Mouse (Mus musculus) stomach, embryonic 16.5 days (tissue): ENCODE results near the gene Tmem131l. TPM values are rescaled to one million over a fixed set of nuclear protein-coding genes. Genes with fewer than 3 reads are reported as not detected.

ENCODE experiments used
- ATAC-seq: fragments of 200-750 bp; cut with Nextera tagmentation; 2 replicates; pipeline ENCODE4 v1.8.0; 2017; ENCODE audit warnings: moderate number of reproducible peaks, moderate TSS enrichment; ENCODE audit not compliant: insufficient read depth, low FRiP score
- H3K27ac ChIP-seq: fragments of 300-500 bp; sonication (generic); 2 replicates; pipeline ENCODE4 v1.5.1; 2014; ENCODE audit warnings: low read length
- H3K27me3 ChIP-seq: fragments of 300-500 bp; sonication (generic); 2 replicates; pipeline ENCODE4 v1.6.1; 2014; ENCODE audit warnings: low read length, control low read depth, mixed read lengths; ENCODE audit not compliant: control insufficient read depth, insufficient read depth
- H3K36me3 ChIP-seq: fragments of 300-500 bp; sonication (generic); 2 replicates; pipeline ENCODE4 v1.6.1; 2014; ENCODE audit warnings: low read length; ENCODE audit not compliant: control insufficient read depth, insufficient read depth
- H3K4me1 ChIP-seq: fragments of 300-500 bp; sonication (generic); 2 replicates; pipeline ENCODE4 v1.6.1; 2014; ENCODE audit warnings: low read length, control low read depth, mixed read lengths; ENCODE audit not compliant: control insufficient read depth, insufficient read depth
- H3K4me2 ChIP-seq: fragments of 300-500 bp; sonication (generic); 2 replicates; pipeline ENCODE4 v1.6.1; 2014; ENCODE audit warnings: low read depth, low read length, mixed read lengths
- H3K4me3 ChIP-seq: fragments of 300-500 bp; sonication (generic); replicated peaks from 2 replicates; pipeline ENCODE4 v1.5.1; 2014; ENCODE audit warnings: mild to moderate bottlenecking, low read length
- H3K9ac ChIP-seq: fragments of 300-500 bp; sonication (generic); 2 replicates; pipeline ENCODE4 v1.6.1; 2014; ENCODE audit warnings: low read length
- H3K9me3 ChIP-seq: fragments of 300-500 bp; sonication (generic); replicated peaks from 2 replicates; pipeline ENCODE4 v1.6.1; 2016; ENCODE audit warnings: low read length, control low read depth; ENCODE audit not compliant: control insufficient read depth
- WGBS: fragments of 180-500 bp; shearing (Covaris S2); extraction: QIAGEN DNeasy Blood & Tissue Kit; methylation state at CpG from one replicate; pipeline ENCODE4 v1.1.7; 2014; 5-methylcytosine and 5-hydroxymethylcytosine counted together
- polyA plus RNA-seq: library from polyadenylated mRNA; unstranded; fragments of >200 nt; fragmentation: Nextera tagmentation; extraction: Ambion mirVana; gene quantifications from 2 replicates; pipeline ENCODE4 v1.2.1, GENCODE M21; 2015

The Tmem131l gene
- polyA plus RNA-seq, 1 experiment from 2014 or later: 41.7 TPM

- peak overlapping the region; percentile 24; the same call in 1 of the 2 replicates for H3K27ac ChIP-seq
- peak overlapping the region; percentile 57 for H3K9ac ChIP-seq
- no peak for ATAC-seq
- H3K4me2 ChIP-seq: peak overlapping the region; percentile 98
- H3K27me3 ChIP-seq: no peaks in the 10 kb centered on the region
- peaks cover 38% of the 10 kb centered on the region for H3K4me1 ChIP-seq
- peak overlapping the region; percentile 97 for H3K4me3 ChIP-seq
- no peaks in the 10 kb centered on the region for H3K9me3 ChIP-seq
- no peaks in the 10 kb centered on the region for H3K36me3 ChIP-seq
- 35% methylated on average over 1 of the region's 1 CpGs for WGBS
Measured at GRCm38 (mm10) chr3:84038126-84038525, 1.8 kb downstream of the Tmem131l start.

DNA sequence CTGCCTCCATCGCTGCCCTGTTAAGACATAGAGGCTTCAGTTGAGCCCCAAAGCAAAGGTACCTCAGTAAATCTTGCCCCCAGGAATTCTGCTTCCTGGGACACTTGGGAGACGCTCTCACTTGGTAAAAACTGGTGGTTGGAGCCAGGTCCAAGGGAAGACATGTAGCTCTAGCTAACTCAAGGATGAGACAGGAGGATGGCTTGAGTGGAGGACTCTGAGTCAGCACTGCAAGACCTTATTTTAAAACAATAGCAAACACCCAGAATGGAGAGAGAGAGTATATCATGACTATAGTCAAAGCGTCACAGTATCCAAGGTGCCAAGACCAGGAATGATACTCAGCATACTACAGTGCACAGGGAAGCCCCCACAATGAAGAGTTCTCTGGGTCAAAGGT lies 2.4 kb downstream of the Tmem131l start:
- no peak for ATAC-seq
- peak overlapping the region; percentile 98 for H3K4me2 ChIP-seq
- peaks cover 39% of the 10 kb centered on the region for H3K4me1 ChIP-seq
- no peak overlapping the region for H3K27ac ChIP-seq
- no peak overlapping the region for H3K4me3 ChIP-seq
- no peaks in the 10 kb centered on the region for H3K36me3 ChIP-seq
- H3K9ac ChIP-seq: no peak overlapping the region
- no peaks in the 10 kb centered on the region for H3K9me3 ChIP-seq
- no peaks in the 10 kb centered on the region for H3K27me3 ChIP-seq
- WGBS: 79% methylated on average over 3 of the region's 3 CpGs

GRCm38 (mm10) chr3:84036866-84037265 lies 3.1 kb downstream of the Tmem131l start:
- Histone ChIP-seq H3K4me2 (no peak overlapping the region), H3K27ac (no peak overlapping the region), H3K9me3 (no peaks in the 10 kb centered on the region), H3K36me3 (no peaks in the 10 kb centered on the region), H3K4me1 (peaks cover 39% of the 10 kb centered on the region), H3K4me3 (no peak overlapping the region), H3K9ac (no peak overlapping the region), H3K27me3 (no peaks in the 10 kb centered on the region)
- 84% methylated on average over 4 of the region's 4 CpGs for WGBS
- ATAC-seq: no peak

DNA sequence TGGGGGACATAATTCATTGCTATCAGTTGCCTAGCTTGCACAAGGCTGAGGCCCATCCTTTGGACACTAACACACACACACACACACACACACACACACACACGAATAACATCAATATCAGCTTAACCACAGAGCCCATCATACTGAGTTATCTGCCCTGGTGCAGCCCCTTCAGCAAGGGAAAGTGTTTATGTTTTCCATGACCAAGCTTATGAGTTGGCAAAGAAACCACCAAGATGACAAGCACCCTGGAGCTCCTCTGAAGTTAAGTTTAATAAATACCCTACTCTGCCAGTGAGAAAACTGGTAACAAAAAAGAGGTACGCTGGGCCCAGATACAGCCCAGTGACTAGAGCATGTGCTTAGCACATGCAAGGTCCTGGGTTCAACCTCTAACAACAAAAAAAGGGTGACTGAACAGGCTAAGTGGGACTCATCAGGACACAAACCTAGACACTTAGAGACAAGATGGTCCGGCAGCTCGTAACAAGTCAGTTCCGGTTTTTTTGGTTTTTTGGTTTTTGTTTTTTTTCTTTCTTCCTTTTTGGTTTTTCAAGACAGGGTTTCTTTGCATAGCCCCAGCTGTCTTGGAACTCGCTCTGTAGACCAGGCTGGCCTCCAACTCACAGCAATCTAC lies 4.1 kb downstream of the Tmem131l start:
- H3K9ac ChIP-seq: no peak overlapping the region
- no peaks in the 10 kb centered on the region for H3K27me3 ChIP-seq
- no peak overlapping the region for H3K4me2 ChIP-seq
- H3K4me1 ChIP-seq: peaks cover 38% of the 10 kb centered on the region
- 78% methylated on average over 6 of the region's 6 CpGs for WGBS
- H3K27ac ChIP-seq: no peak overlapping the region
- no peaks in the 10 kb centered on the region for H3K9me3 ChIP-seq
- no peak overlapping the region for H3K4me3 ChIP-seq
- no peaks in the 10 kb centered on the region for H3K36me3 ChIP-seq
- ATAC-seq: no peak

DNA sequence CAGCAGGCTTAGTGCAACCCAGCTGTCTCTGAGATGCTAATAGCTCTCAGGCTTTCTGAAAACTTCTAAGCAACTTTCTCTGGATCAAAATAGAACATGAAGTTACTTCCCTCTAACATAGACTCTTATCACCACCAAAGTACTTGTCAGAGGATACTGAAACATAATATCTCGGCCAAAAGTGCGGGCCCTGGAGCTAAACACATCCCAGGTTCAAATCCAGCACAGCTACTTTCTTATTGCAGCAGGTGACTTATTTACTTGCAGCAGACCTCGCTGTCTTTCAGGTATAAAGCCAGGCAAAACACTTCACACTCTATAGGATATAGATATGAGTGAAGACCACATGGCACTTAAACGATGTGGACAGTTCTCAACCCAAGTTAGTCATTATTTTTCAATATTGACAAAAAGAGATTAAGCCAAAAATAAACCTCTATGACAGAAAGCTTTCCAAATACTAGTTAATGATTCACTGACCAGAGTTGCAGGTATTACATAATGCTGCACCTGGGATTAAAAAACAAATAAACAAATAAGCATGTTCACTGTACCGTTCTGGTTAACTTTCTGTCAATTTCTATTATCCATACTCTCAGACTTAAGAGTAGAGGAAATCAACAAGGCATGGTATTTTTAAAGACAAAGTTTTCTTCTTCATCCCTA lies 5.7 kb downstream of the Tmem131l start:
- H3K4me3 ChIP-seq: no peak overlapping the region
- peaks cover 34% of the 10 kb centered on the region for H3K4me1 ChIP-seq
- H3K9me3 ChIP-seq: no peaks in the 10 kb centered on the region
- no peaks in the 10 kb centered on the region; the same call in 1 of the 2 replicates for H3K36me3 ChIP-seq
- peak overlapping the region; percentile 50 for H3K27ac ChIP-seq
- WGBS: 56% methylated on average over 5 of the region's 5 CpGs
- 0 out of 2 replicates have a peak, but pooled peaks have one; percentile 22 for ATAC-seq
- peak overlapping the region; percentile 31; the same call in 1 of the 2 replicates for H3K9ac ChIP-seq
- H3K27me3 ChIP-seq: no peaks in the 10 kb centered on the region
- H3K4me2 ChIP-seq: no peak overlapping the region

GRCm38 (mm10) chr3:84032933-84033730 lies 6.8 kb downstream of the Tmem131l start:
- Histone ChIP-seq H3K9ac (peak overlapping the region; percentile 9; the same call in 1 of the 2 replicates), H3K27ac (no peak overlapping the region), H3K4me1 (peaks cover 30% of the 10 kb centered on the region), H3K4me2 (no peak overlapping the region), H3K36me3 (no peaks in the 10 kb centered on the region; the same call in 1 of the 2 replicates), H3K27me3 (no peaks in the 10 kb centered on the region), H3K9me3 (no peaks in the 10 kb centered on the region), H3K4me3 (no peak overlapping the region)
- 76% methylated on average over 10 of the region's 10 CpGs for WGBS
- ATAC-seq: 0 out of 2 replicates have a peak, but pooled peaks have one; percentile 59

DNA sequence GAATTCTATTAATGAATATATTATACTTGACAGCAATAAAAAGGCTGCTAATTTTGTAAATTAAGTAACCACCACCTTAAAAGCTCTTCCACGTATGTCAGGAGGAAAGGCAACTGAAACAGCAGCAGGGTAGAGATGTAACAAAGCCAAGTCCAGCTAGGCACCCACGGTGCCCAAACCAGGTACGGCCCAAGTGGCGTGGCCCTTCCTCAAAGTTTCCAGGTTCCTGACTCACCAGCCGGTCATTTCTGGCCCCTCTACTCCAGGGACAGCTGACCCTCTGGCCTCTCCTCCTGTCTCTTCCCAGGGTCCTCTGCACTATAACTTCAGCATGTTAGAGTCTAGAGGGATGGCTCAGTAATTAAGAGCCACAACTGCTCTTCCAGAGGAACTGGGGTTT lies 7.6 kb downstream of the Tmem131l start:
- no peak overlapping the region for H3K9ac ChIP-seq
- ATAC-seq: no peak
- no peaks in the 10 kb centered on the region; the same call in 1 of the 2 replicates for H3K36me3 ChIP-seq
- peaks cover 25% of the 10 kb centered on the region for H3K4me1 ChIP-seq
- H3K4me3 ChIP-seq: no peak overlapping the region
- 93% methylated on average over 5 of the region's 5 CpGs for WGBS
- H3K27me3 ChIP-seq: no peaks in the 10 kb centered on the region
- no peak overlapping the region for H3K4me2 ChIP-seq
- H3K27ac ChIP-seq: no peak overlapping the region
- no peaks in the 10 kb centered on the region for H3K9me3 ChIP-seq

DNA sequence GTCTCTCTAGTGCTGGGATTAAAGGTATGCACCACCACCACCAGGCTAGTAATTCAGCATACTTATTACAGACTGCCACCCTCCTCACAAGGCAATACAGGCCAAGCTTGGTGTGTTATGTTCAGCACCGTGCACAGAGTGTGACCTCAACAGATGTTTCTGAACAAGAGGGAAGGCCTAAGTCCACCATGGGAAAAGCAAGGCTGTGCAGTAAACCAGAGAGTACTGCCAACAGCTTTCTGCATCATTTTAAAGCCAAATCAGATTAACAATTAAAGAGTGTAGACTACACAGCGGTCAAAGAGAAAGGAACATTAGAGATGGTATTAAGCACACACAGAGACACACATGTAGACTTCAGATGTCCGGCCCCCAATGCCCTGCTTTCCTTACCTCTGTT lies 8.8 kb downstream of the Tmem131l start:
- WGBS: 78% methylated on average over 3 of the region's 3 CpGs
- no peak overlapping the region for H3K9ac ChIP-seq

GRCm38 (mm10) chr3:84028968-84029367 lies 11.0 kb downstream of the Tmem131l start:
- ATAC-seq: no peak
- WGBS: 76% methylated on average over 4 of the region's 4 CpGs
- H3K9ac ChIP-seq: no peak overlapping the region
- H3K27ac ChIP-seq: no peak overlapping the region
- no peaks in the 10 kb centered on the region for H3K9me3 ChIP-seq
- H3K4me3 ChIP-seq: no peak overlapping the region
- no peak overlapping the region for H3K4me2 ChIP-seq
- no peaks in the 10 kb centered on the region for H3K27me3 ChIP-seq
- H3K4me1 ChIP-seq: peaks cover 9% of the 10 kb centered on the region
- no peaks in the 10 kb centered on the region; the same call in 1 of the 2 replicates for H3K36me3 ChIP-seq

More for the DNA sequence above, 8.8 kb downstream of the Tmem131l start:
- ATAC-seq: no peak
- Histone ChIP-seq H3K27ac (no peak overlapping the region), H3K27me3 (no peaks in the 10 kb centered on the region), H3K4me3 (no peak overlapping the region), H3K4me1 (peaks cover 23% of the 10 kb centered on the region), H3K9me3 (no peaks in the 10 kb centered on the region), H3K4me2 (no peak overlapping the region), H3K36me3 (no peaks in the 10 kb centered on the region; the same call in 1 of the 2 replicates)
